20 mouse cellular contexts compared by ENCODE assay signal in the genomic region with DNA sequence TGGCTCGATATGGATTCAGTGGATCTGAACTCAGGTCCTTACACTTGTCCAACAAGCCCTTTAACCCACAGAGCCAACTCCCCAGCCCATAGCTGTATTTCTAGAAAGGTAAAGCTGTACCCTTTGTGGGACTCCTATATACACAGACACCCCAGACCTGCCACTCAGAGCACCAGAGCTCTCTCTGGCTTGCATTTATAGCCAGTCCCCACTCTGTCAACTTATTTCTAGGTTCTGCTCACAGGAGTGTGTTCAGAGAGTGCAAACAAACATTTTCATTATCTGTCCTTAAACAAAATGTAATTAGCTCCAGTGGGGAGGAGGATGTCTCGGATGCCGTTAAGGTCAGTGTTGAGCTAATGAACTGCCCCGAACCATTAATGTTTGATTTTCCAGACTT.
"Had no signal": no experiment of that assay in that cellular context is flagged by ENCODE, and none has a peak within 500 bp of the region (broad histone marks: within the 10 kb centered on the region; RNA-seq: fewer than 3 reads in every experiment).

No protein-coding gene starts in this region.

- H3K4me1 ChIP-seq: intestine, embryonic 15.5 days; limb, embryonic 13.5 days; lung, embryonic 15.5 days; midbrain, embryonic 10.5 days; midbrain, embryonic 15.5 days; neural tube, embryonic 12.5 days had no signal

- H3K27ac ChIP-seq: intestine, embryonic 15.5 days; layer of hippocampus, adult 2 months; limb, embryonic 10.5 days; limb, embryonic 13.5 days; liver, embryonic 12.5 days; liver, embryonic 15.5 days; lung, embryonic 15.5 days; midbrain, embryonic 10.5 days; midbrain, embryonic 15.5 days; neural tube, embryonic 12.5 days had no signal

- H3K4me3 ChIP-seq: intestine, embryonic 15.5 days; layer of hippocampus, adult 2 months; limb, embryonic 10.5 days; limb, embryonic 13.5 days; liver, embryonic 12.5 days; liver, embryonic 15.5 days; lung, embryonic 15.5 days; megakaryocyte, embryonic 14.5 days; midbrain, embryonic 10.5 days; midbrain, embryonic 15.5 days; neural tube, embryonic 12.5 days had no signal

- H3K36me3 ChIP-seq: intestine, embryonic 15.5 days; limb, embryonic 13.5 days; liver, embryonic 12.5 days; liver, embryonic 15.5 days; lung, embryonic 15.5 days; midbrain, embryonic 15.5 days; neural tube, embryonic 12.5 days had no signal

- H3K4me2 ChIP-seq: intestine, embryonic 15.5 days; limb, embryonic 13.5 days; liver, embryonic 12.5 days; liver, embryonic 15.5 days; lung, embryonic 15.5 days; midbrain, embryonic 15.5 days; neural tube, embryonic 12.5 days had no signal

- ATAC-seq: intestine, embryonic 15.5 days; liver, embryonic 12.5 days; midbrain, embryonic 15.5 days had no signal

- H3K9me3 ChIP-seq: intestine, embryonic 15.5 days; limb, embryonic 10.5 days; limb, embryonic 13.5 days; liver, embryonic 12.5 days; liver, embryonic 15.5 days; lung, embryonic 15.5 days; megakaryocyte, embryonic 14.5 days; midbrain, embryonic 10.5 days; midbrain, embryonic 15.5 days; neural tube, embryonic 12.5 days had no signal

- H3K9ac ChIP-seq: intestine, embryonic 15.5 days; limb, embryonic 13.5 days; liver, embryonic 12.5 days; liver, embryonic 15.5 days; lung, embryonic 15.5 days; midbrain, embryonic 15.5 days; neural tube, embryonic 12.5 days had no signal

- H3K27me3 ChIP-seq: intestine, embryonic 15.5 days; limb, embryonic 13.5 days; liver, embryonic 12.5 days; liver, embryonic 15.5 days; lung, embryonic 15.5 days; megakaryocyte, embryonic 14.5 days; midbrain, embryonic 15.5 days; neural tube, embryonic 12.5 days had no signal

- DNase-seq: kidney, adult 11 months; kidney, postnatal 10 days; layer of hippocampus, adult 9-11 months; liver; lung, adult 18-20 months; lung, postnatal 10 days; lung, postnatal 36 days; thymus, adult 18-20 months; thymus, postnatal 25 days had no signal
